Mouse (Mus musculus): ENCODE data around the gene Ensa. TPM values are rescaled to one million over a fixed set of nuclear protein-coding genes. Genes with fewer than 3 reads are reported as not detected.
"Not testable (repeated sequence)": the region's sequence is repeated elsewhere in the genome, so short reads cannot be mapped to it uniquely, and the experiment has no call there.

Gene Ensa
- polyA plus RNA-seq, 1 experiment from 2014 or later, result 121 TPM

DNA sequence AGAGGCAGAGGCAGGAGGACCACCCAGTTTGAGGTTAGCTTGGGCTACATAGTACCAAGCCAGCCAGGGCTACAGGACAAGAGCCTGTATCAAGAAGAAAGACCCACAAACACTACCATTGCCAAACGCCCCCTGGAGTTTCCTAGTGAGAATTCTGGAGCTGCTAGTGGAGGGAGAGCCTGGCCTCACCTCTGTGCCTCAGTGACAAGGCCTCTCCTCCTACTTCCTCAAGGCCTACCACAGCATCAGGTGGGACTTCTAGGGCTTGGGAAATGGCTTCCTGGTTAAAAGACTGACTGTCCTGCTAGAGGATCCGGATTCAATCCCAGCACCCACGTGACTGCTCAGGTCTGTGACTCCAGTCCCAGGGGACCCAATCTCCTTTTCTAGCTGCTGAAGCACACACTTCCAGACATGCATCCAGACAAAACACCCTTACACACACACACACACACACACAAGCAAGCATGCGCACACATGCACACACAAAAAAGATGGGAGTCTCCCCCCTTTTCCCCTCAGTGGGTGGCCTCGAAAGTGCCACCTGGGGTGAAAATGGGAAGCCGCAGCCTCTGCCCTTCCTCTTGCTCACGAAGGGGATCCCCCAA, 27.5 kb downstream of the Ensa start:
- Histone ChIP-seq H3K79me2 (ENCODE audit: inconsistent target) (peaks cover 65% of the 10 kb centered on the region), H3K36me3 (ENCODE audit: inconsistent target) (no peaks in the 10 kb centered on the region), H3K27ac (peak overlapping the region; percentile 100), H3K4me3 (ENCODE audit: inconsistent target) (no peak overlapping the region)
- WGBS (ENCODE audit: missing documents), result 9% methylated on average over 5 of the region's 7 CpGs

DNA sequence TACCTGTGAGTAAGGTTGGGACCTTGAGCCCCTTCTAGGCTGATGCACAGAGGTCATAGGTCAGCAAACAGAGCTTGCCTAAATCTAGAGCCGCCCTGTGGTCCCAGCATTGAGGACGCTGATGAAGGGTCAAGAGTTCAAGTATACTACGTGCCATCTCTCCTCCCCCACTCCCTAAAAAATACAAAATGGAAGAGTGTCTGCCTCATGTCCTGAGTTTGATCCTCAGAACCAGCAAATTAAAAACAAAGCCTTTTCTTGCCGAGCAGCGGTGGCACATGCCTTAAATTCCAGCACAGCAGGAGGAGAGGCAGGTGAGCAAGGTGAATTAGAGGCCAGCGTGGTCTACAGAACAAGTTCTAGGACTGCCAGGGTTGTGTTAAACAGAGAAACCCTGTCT, 28.1 kb downstream of the Ensa start:
- no peaks in the 10 kb centered on the region for H3K36me3 ChIP-seq (ENCODE audit: inconsistent target)
- WGBS (ENCODE audit: missing documents), result 58% methylated on average over 6 of the region's 6 CpGs
- peaks cover 65% of the 10 kb centered on the region for H3K79me2 ChIP-seq (ENCODE audit: inconsistent target)
- H3K27ac ChIP-seq, result peak overlapping the region; percentile 100
- H3K4me3 ChIP-seq (ENCODE audit: inconsistent target), result no peak overlapping the region

DNA sequence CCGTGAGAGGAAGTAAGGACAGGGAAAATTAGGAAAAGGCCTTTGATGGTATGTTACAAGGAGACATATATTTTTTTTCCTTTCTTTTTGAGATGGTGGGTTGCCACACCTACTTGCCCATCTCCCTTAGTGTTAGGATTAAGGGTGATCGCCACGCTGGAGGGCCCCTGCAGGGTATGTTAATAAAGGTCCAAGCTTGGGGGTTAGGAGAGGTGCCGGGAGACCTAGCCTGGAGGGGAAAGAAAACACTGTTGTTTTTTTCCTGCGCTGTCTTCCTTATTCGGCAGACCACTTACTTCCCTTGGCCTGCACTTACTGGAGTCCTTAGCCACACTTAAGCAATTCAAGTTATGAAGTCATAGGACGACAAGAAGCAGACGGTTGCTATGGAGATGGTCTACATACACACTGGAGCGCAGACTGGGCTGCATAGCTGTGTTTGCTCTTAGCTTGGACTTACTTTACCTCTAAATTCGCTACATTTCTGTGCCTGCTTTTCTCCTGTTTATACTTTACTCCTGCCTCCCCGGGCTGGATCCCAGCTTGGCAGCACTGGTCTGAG, 28.8 kb downstream of the Ensa start:
- Histone ChIP-seq H3K79me2 (ENCODE audit: inconsistent target) (peaks cover 63% of the 10 kb centered on the region), H3K36me3 (ENCODE audit: inconsistent target) (no peaks in the 10 kb centered on the region), H3K27ac (peak overlapping the region; percentile 100), H3K4me3 (ENCODE audit: inconsistent target) (no peak overlapping the region)
- 16% methylated on average over 11 of the region's 11 CpGs for WGBS (ENCODE audit: missing documents)

DNA sequence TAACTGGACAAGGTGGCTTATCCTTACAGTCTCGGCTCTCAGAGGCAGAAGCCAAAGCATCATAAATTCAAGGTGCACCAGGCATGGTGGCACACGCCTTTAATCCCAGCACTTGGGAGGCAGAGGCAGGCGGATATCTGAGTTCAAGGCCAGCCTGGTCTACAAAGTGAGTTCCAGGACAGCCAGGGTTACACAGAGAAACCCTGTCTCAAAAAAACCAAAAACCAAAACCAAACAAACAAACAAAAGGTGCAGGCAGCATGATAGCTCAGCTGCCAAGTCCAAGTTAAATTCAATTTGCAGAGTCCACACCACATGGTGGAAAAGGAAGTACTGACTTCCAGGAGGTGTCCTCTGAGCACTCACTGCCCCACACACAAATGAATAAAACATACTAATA, 29.6 kb downstream of the Ensa start:
- not testable (repeated sequence) for H3K4me3 ChIP-seq (ENCODE audit: inconsistent target); H3K36me3 ChIP-seq (ENCODE audit: inconsistent target)
- H3K27ac ChIP-seq, result peak overlapping the region; percentile 100
- peaks cover 60% of the 10 kb centered on the region for H3K79me2 ChIP-seq (ENCODE audit: inconsistent target)
- WGBS (ENCODE audit: missing documents), result 97% methylated on average over 3 of the region's 3 CpGs

DNA sequence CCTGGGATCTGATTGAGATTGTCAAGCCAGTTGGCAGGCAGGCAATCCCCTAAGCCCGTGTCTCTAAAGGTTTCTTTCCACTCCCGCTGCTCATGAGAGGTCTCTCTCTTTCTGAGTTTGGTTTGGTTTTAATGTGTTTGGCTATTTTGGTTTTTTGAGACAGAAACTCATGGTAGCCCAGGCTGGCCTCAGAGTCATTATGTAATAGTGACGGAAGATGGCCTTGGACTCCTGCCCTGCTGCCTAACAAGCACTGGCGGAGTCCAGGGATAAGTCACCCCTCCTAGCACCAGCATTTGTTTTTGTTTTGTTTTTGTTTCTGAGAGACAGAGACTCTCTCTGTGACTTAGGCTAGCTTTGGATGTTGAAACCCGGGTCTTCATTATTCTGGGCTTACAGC, 30.6 kb downstream of the Ensa start:
- Histone ChIP-seq H3K36me3 (ENCODE audit: inconsistent target) (no peaks in the 10 kb centered on the region), H3K4me3 (ENCODE audit: inconsistent target) (no peak overlapping the region), H3K27ac (peak overlapping the region; percentile 100), H3K79me2 (ENCODE audit: inconsistent target) (peaks cover 70% of the 10 kb centered on the region)
- 91% methylated on average over 5 of the region's 5 CpGs for WGBS (ENCODE audit: missing documents)

DNA sequence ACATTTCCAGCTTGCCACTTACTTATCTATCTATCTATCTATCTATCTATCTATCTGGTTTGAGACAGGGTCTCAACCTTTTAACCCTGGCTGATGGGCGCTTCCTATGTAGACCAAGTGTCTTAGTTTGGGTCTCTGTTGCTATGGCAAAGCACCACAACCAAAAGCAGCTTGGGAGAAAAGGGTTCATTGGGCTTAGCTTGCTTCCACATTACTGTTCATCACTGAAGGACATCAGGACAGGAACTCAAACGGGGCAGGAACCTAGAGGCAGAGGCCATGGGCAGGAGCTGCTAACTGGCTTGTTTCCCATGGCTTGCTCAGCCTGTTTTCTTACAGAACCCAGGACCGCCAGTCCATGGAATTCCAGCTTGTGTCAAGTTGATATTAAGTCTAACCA, 32.3 kb downstream of the Ensa start:
- no peak overlapping the region for H3K4me3 ChIP-seq (ENCODE audit: inconsistent target)
- no peaks in the 10 kb centered on the region for H3K36me3 ChIP-seq (ENCODE audit: inconsistent target)
- peak overlapping the region; percentile 97 for H3K27ac ChIP-seq
- H3K79me2 ChIP-seq (ENCODE audit: inconsistent target), result peaks cover 84% of the 10 kb centered on the region
- 81% methylated on average over 3 of the region's 3 CpGs for WGBS (ENCODE audit: missing documents)

DNA sequence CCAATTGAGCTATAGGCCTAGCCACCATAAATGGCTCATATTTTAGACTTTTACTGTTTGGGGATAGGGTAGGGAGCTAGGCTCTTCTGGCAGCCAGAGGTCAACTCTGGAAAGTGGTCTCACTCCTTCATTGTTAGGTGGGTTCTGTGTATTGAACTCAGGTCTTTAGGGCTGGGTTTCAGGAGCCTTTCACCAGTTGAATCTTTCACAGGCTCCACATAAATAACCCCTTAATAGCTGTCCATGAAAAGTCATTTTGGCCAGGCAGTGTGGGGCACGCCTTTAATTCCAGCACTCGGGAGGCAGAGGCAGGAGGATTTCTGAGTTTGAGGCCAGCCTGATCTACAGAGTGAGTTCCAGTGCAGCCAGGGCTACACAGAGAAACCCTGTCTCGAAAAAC, 32.9 kb downstream of the Ensa start:
- 88% methylated on average over 3 of the region's 3 CpGs for WGBS (ENCODE audit: missing documents)
- Histone ChIP-seq H3K79me2 (ENCODE audit: inconsistent target) (peaks cover 84% of the 10 kb centered on the region), H3K4me3 (ENCODE audit: inconsistent target) (peak overlapping the region; percentile 54), H3K36me3 (ENCODE audit: inconsistent target) (no peaks in the 10 kb centered on the region), H3K27ac (peak overlapping the region; percentile 97)

DNA sequence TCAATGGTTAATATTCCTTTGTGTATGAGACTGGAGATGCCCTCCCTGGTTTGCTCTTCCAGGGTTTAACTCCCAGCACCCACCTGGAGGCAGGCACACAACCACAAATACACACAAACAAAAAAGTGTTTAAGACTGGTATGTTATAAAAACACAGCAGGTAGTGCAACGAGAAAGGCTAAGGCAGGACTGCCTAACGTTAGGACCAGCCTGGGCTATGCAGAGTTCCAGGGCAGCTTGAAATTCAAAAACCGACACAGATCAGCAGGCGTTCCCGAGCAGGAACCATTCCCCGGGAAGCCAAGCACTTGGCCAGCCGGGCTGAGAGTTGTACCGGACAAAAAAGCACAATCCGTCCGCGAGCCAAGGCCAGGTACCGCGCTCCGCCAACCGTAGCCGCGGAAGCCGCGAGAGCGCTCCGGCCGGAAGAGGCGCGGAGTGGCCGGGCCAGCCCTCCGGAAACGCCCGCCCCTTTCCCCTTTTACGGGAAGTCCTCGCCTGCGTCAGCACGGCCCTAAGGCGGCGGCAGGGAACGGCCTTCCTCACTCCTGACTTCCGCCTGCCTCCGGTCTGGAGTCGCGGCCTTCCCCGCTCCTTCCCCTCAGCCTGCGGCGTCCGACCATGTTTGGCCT, 33.6 kb downstream of the Ensa start, which contains the start of gene Mcl1:
TSS of gene Mcl1 (plus strand) at position 553 of the 632 bp plus-strand sequence.
- Histone ChIP-seq H3K36me3 (ENCODE audit: inconsistent target) (no peaks in the 10 kb centered on the region), H3K27ac (peak within 1 kb of the TSS; percentile 97), H3K79me2 (ENCODE audit: inconsistent target) (peaks cover 84% of the 10 kb centered on the region), H3K4me3 (ENCODE audit: inconsistent target) (peak within 1 kb of the TSS; percentile 90)
- under 1% methylated on average over 38 of the region's 43 CpGs for WGBS (ENCODE audit: missing documents)

DNA sequence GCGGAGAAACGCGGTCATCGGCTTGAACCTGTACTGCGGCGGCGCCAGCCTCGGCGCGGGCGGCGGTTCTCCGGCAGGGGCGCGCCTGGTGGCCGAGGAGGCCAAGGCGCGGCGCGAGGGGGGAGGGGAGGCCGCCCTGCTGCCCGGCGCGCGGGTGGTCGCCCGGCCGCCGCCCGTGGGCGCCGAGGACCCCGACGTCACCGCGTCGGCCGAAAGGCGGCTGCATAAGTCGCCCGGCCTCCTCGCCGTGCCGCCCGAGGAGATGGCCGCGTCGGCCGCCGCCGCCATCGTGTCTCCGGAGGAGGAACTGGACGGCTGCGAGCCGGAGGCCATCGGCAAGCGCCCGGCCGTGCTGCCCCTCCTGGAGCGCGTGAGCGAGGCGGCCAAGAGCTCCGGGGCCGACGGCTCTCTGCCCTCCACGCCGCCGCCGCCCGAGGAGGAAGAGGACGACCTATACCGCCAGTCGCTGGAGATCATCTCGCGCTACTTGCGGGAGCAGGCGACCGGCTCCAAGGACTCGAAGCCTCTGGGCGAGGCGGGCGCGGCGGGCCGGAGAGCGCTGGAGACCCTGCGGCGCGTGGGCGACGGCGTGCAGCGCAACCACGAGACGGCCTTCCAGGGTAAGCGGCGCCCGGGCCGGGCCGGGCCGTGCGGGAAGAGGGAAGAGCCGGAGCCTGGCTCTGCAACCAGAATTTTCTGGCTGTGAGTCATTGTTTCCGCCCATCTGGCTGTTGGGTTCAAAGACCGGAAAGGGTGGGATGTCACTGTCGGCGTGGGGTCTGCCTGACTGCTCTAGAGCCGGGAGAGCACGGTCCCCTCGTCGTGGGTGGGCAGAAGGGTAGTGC, 34.3 kb downstream of the Ensa start:
- Histone ChIP-seq H3K79me2 (ENCODE audit: inconsistent target) (peaks cover 89% of the 10 kb centered on the region), H3K36me3 (ENCODE audit: inconsistent target) (no peaks in the 10 kb centered on the region), H3K4me3 (ENCODE audit: inconsistent target) (peak overlapping the region; percentile 90), H3K27ac (peak overlapping the region; percentile 94)
- under 1% methylated on average over 60 of the region's 113 CpGs for WGBS (ENCODE audit: missing documents)

DNA sequence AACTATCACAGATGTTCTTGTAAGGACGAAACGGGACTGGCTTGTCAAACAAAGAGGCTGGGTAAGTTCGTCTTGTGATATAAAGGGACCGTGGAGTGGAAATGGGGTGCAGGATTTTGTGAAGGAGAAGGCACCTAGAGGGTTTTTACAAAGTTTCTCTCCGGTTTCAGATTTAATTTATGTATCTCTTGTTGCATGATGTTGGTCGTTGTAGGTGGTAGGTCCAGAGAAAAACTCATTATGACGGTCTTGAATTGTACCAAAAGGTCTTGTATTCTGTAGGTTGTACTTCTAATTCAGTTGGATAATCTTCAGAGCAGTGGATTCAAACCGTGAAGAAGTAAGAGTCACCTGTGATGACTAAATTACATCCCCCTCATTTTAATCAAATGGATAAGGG, 35.2 kb downstream of the Ensa start:
- 6% methylated on average over 6 of the region's 8 CpGs for WGBS (ENCODE audit: missing documents)
- Histone ChIP-seq H3K27ac (peak overlapping the region; percentile 94), H3K79me2 (ENCODE audit: inconsistent target) (peaks cover 89% of the 10 kb centered on the region), H3K36me3 (ENCODE audit: inconsistent target) (no peaks in the 10 kb centered on the region), H3K4me3 (ENCODE audit: inconsistent target) (peak overlapping the region; percentile 90)

DNA sequence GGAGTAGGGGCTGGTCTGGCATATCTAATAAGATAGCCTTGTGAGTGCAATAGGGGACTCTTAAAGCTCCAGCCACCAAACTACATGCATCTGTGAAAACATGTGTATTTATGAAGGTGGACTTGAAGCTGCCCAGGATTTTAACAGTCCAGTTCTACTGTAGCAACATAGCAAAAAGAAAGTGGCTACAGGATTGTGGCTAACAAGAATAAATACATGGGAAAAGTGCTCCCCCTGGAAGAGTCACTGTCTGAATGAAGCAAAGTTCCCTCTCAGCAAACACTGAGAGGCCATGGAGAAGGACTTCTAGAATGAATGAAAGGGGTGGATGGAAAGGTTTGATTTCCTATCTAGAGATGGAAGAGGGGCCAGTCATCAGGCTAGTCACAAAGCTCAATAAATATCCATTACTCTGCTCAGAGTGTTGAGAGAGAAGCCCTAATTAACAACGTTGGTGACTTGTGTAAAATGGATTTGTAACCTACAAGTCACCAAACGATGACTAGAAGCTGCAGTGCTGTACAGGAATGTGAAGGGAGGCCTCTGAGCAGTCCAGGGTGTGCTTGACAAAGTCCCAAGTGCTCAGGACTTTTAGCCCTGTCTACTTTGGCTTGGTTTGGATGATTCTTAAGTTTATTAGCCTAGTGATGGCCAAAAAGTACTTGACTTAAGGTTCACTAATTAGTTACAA, 36.1 kb downstream of the Ensa start:
- H3K36me3 ChIP-seq (ENCODE audit: inconsistent target), result no peaks in the 10 kb centered on the region
- H3K27ac ChIP-seq, result peak overlapping the region; percentile 94
- peak overlapping the region; percentile 90 for H3K4me3 ChIP-seq (ENCODE audit: inconsistent target)
- peaks cover 89% of the 10 kb centered on the region for H3K79me2 ChIP-seq (ENCODE audit: inconsistent target)
- WGBS (ENCODE audit: missing documents), result 0% methylated on average over 2 of the region's 2 CpGs

DNA sequence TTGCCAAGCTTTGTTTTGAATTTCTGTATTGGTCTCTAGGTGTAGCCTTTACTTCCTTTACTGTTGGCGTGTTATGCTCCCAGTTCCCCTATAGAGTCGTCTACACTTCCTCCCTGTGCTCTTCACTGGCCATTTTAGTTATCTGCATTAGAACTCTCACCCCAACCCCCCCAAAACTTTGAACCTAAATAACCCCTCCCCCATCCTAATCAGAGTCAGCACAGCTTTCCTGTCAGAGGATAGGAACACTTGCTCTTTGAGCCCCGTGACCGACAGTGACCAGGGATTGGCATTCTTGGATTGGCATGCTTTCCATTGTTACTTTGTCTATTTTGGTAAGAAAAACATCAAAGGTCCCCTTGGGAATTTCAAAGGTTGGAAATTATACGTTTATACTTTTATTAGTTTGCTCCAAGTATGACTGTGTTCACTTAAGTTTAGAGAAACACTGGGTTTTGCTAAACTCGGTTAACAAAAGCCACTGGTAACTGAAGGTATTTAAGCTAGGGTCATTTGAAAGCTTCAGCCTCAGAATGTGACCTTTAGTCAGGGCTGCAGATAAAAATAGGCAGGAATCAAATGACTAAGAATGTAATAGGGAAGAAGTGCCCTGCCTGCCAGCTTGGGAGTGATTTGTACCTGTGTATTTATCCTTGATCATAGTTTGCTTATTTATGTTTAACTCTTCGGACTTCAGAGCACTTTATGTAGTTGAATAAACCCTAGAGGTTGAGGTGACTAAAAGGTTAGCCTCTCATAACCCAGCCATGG, 37.3 kb downstream of the Ensa start:
- peak overlapping the region; percentile 94 for H3K27ac ChIP-seq
- peaks cover 90% of the 10 kb centered on the region for H3K79me2 ChIP-seq (ENCODE audit: inconsistent target)
- WGBS (ENCODE audit: missing documents), result 18% methylated on average over 6 of the region's 7 CpGs
- no peaks in the 10 kb centered on the region for H3K36me3 ChIP-seq (ENCODE audit: inconsistent target)
- H3K4me3 ChIP-seq (ENCODE audit: inconsistent target), result peak overlapping the region; percentile 90

DNA sequence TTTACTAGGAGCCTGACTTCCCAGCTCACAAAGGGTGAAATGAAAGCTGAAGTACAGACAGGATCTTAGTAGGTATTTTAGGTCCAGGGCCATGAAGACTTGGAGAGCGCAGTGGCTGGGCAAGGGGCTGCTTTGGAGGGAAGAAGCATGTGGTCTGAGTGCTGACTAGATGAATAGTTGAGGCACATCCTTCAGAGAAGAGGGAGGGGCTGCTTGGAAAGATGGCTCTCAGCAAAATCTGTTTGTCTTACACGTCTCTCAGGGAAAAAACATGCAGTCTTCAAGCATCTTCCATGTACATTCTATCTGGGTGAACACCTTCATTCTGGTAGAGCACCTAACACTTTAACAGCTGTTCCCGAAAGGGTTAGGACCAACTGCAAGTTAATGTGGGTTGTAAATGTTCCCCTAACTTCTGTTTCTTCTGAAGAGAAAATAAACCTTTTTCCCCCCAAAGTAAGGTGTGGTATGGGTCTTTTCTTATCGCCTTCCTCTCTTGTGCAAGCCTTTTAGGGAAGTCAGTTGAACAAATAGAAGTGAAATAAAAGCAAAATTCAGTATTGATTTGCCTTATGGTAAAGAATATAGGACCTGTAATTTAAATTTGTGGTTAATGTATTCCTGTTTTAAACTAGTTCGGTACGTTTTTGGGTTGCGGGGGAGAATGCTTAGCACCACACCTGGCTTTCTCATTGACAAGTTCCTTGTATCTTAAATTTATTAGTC, 38.1 kb downstream of the Ensa start:
- Histone ChIP-seq H3K27ac (peak overlapping the region; percentile 94), H3K36me3 (ENCODE audit: inconsistent target) (no peaks in the 10 kb centered on the region), H3K4me3 (ENCODE audit: inconsistent target) (peak overlapping the region; percentile 90), H3K79me2 (ENCODE audit: inconsistent target) (peaks cover 90% of the 10 kb centered on the region)
- 30% methylated on average over 7 of the region's 7 CpGs for WGBS (ENCODE audit: missing documents)
